1 mouse cellular context compared by ENCODE assay signal in the genomic region with DNA sequence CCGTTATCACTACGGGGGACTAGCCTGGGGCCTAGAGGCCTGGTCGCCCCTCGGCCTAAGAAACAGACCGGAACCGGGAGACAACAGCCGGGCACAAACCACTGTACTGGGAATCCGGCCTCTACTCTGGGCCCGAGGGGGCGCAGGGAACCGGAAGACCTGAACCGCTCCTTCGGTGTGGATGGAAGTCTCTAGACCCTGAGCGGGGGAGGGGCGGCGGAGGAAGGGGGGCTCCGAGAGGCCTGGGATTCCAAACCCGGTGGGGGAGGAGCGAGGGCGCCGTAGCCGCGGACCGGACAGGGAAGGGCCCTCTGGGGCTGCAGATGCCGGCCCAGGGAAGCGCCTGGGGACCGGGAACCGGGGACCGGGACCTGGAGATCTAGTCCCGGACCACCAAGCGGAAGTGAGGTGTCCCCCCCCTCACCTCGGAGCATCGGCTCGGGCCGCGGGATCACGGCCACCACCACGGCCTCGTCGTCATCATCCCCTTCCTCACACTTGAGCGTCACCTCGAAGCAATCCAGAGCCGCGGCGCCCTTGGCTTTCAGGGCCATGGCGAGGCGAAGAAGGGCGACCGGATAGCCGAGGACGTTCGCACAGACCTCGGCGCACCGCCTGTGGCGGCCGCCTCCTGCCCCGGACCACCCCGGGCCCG.
TF ChIP-seq lines count a peak whose summit lies in the region.

No protein-coding gene starts in this region.

TF ChIP-seq in CH12.LX, 34 proteins besides CTCF, POLR2A, EP300 and RAD21:
- TF ChIP-seq ELF1 (IDR thresholded peaks at IDR 0.05; ENCODE audit: low read depth, low read length) (0 out of 2 replicates have a peak, but pooled peaks have one; percentile 23), CHD2 (IDR thresholded peaks at IDR 0.05; ENCODE audit: low read length) (no peak)
TF ChIP-seq in CH12.LX: peak in this region for 1.
